Mouse (Mus musculus): ENCODE measurements around the gene Pde8a. TPM values are rescaled to one million over a fixed set of nuclear protein-coding genes. Genes with fewer than 3 reads are reported as not detected.

Pde8a gene
- total and polyA plus RNA-seq, 2 experiments from 2014 or later, result 1.8 to 3.9 TPM

DNA sequence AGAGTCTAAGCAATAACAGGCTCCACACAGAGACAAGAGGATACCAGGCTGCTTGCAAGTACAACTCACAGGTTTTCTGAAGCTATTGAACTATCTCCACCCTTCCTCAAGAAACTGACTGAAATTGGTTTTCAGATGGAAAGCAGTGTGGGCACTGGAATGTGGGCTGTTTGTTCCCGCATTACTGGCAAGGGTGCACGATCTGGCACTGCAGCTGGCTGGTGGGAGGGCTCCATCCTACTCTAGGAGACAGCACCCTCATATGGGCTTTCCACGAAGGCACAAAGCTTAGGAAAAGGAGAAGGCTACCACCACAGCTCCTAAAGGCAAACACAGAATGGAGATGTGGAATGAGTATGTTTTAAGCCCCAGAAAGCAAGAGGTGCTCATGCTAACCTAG is 156.3 kb downstream of the Pde8a start:
- H3K27ac ChIP-seq (ENCODE audit: low read depth, low read length), result no peak overlapping the region
- no peak overlapping the region for H3K4me3 ChIP-seq (ENCODE audit: low read depth, low read length)
- no peak for DNase-seq (ENCODE audit: low spot score)
- H3K9ac ChIP-seq (replicated peaks; ENCODE audit: low read length, poor library complexity, severe bottlenecking), result no peak overlapping the region
- no peaks in the 10 kb centered on the region; the same call in 1 of the 2 replicates for H3K4me1 ChIP-seq (ENCODE audit: insufficient read depth, low read length)
- no peak for TF ChIP-seq CTCF (IDR thresholded peaks at IDR 0.05)
- H3K4me2 ChIP-seq (ENCODE audit: low read depth, low read length, poor library complexity, severe bottlenecking), result no peak overlapping the region
- 62% methylated on average over 3 of the region's 3 CpGs for WGBS
- no peaks in the 10 kb centered on the region for H3K9me3 ChIP-seq (ENCODE audit: low read length)
- H3K27me3 ChIP-seq (ENCODE audit: insufficient read depth, low read length), result no peaks in the 10 kb centered on the region
- no peaks in the 10 kb centered on the region for H3K36me3 ChIP-seq (ENCODE audit: insufficient read depth, low read length)
- ATAC-seq (ENCODE audit: low FRiP score), result no peak

DNA sequence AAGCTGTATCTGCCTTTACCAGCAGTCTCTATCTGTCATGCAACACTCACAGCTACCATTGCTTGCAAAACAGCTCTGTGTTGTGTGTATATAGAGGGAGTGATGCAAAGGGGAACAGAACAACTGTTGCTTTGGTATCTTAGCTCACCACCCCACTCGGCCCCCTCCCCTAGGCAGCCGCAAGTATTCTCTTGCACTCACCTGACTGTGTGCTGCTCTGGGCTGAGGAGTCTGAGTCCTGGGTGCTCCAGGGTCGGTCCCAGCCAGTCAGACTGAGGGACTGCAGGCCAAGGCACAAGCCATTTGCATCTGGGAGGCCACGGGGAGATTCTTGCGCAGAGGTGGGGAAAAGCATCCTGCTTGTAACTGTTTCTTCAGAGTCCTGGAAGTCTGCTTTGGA is 158.4 kb downstream of the Pde8a start:
- Histone ChIP-seq H3K9me3 (ENCODE audit: low read length) (no peaks in the 10 kb centered on the region), H3K4me2 (ENCODE audit: low read depth, low read length, poor library complexity, severe bottlenecking) (peak overlapping the region; percentile 67), H3K27ac (ENCODE audit: low read depth, low read length) (no peak overlapping the region), H3K27me3 (ENCODE audit: insufficient read depth, low read length) (no peaks in the 10 kb centered on the region), H3K4me3 (ENCODE audit: low read depth, low read length) (peak overlapping the region; percentile 32), H3K36me3 (ENCODE audit: insufficient read depth, low read length) (no peaks in the 10 kb centered on the region), H3K4me1 (ENCODE audit: insufficient read depth, low read length) (no peaks in the 10 kb centered on the region; the same call in 1 of the 2 replicates), H3K9ac (replicated peaks; ENCODE audit: low read length, poor library complexity, severe bottlenecking) (peak overlapping the region; percentile 6; the same call in 1 of the 2 replicates)
- 0 out of 2 replicates have a peak, but pooled peaks have one; percentile 67 for ATAC-seq (ENCODE audit: low FRiP score)
- DNase-seq (ENCODE audit: low spot score), result no peak
- 18% methylated on average over 5 of the region's 5 CpGs for WGBS
- TF ChIP-seq CTCF (IDR thresholded peaks at IDR 0.05), result no peak

DNA sequence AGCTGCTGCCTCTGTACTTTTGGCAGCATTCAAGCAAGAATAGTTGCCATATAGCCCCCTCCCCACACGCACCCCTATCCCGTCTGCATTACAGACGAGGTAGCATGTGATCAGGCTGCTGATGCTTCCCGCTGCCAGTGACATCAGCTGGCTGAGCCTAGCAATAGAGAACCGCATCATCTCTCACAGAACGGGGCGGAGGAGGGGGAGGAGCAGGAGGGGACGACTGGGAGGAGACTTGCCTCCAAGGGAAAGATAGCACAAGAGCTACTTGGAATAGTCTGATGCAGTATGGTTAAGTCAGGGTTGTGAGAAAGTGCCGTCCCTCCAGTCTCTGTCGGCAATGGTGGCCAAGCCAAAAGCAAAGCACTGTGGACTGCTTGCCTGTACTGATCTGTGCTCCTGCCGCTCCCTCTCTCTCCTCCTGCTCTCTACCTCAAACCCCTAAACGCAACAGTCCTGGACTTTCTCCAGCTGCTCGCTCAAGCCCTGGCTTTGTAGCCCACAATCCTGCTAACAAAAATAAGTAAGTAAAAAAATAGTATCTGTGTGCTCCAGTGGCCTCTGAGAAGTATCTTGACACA is 159.0 kb downstream of the Pde8a start:
- Histone ChIP-seq H3K27ac (ENCODE audit: low read depth, low read length) (no peak overlapping the region), H3K9ac (replicated peaks; ENCODE audit: low read length, poor library complexity, severe bottlenecking) (peak overlapping the region; percentile 6; the same call in 1 of the 2 replicates), H3K36me3 (ENCODE audit: insufficient read depth, low read length) (no peaks in the 10 kb centered on the region), H3K4me2 (ENCODE audit: low read depth, low read length, poor library complexity, severe bottlenecking) (peak overlapping the region; percentile 67), H3K9me3 (ENCODE audit: low read length) (no peaks in the 10 kb centered on the region), H3K27me3 (ENCODE audit: insufficient read depth, low read length) (no peaks in the 10 kb centered on the region), H3K4me1 (ENCODE audit: insufficient read depth, low read length) (no peaks in the 10 kb centered on the region; the same call in 1 of the 2 replicates), H3K4me3 (ENCODE audit: low read depth, low read length) (peak overlapping the region; percentile 32)
- no peak for TF ChIP-seq CTCF (IDR thresholded peaks at IDR 0.05)
- DNase-seq (ENCODE audit: low spot score) (peak; percentile 79), ATAC-seq (ENCODE audit: low FRiP score) (peak; percentile 92)
- 2% methylated on average over 13 of the region's 13 CpGs for WGBS

DNA sequence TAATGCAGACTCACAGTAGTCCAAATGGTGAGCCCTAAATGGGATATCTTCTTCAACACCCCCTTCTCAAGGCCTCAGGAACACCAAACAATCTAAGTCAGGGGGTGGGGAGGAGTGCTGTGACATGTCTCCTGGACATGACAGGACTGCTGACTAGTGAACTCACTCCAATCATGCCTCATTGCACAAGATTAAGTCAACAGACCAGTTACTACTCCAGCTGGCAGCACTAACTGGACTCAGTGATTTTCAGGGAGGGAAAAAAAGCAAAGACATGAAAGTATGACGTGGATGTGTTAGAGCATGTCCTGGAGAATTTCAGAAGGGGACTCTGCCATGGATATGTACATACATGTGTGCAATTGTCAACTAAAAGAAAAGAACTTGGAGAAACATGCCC is 166.0 kb downstream of the Pde8a start:
- Histone ChIP-seq H3K9me3 (ENCODE audit: low read length) (no peaks in the 10 kb centered on the region), H3K4me3 (ENCODE audit: low read depth, low read length) (no peak overlapping the region), H3K4me2 (ENCODE audit: low read depth, low read length, poor library complexity, severe bottlenecking) (no peak overlapping the region), H3K4me1 (ENCODE audit: insufficient read depth, low read length) (no peaks in the 10 kb centered on the region), H3K27ac (ENCODE audit: low read depth, low read length) (no peak overlapping the region), H3K27me3 (ENCODE audit: insufficient read depth, low read length) (no peaks in the 10 kb centered on the region), H3K36me3 (ENCODE audit: insufficient read depth, low read length) (no peaks in the 10 kb centered on the region), H3K9ac (replicated peaks; ENCODE audit: low read length, poor library complexity, severe bottlenecking) (no peak overlapping the region)
- DNase-seq (ENCODE audit: low spot score) (no peak), ATAC-seq (ENCODE audit: low FRiP score) (no peak)
- TF ChIP-seq CTCF (IDR thresholded peaks at IDR 0.05), result no peak
- WGBS, result 83% methylated on average over 1 of the region's 1 CpGs

Other genes starting within 250 kb of the Pde8a start
- 22.4 and 25.6 TPM in 2 replicates for gene Zfp592, start 219.9 kb upstream of the Pde8a start, total RNA-seq (2014; rRNA removed)
- 4.4 TPM in 2 replicates for gene Zfp592, start 219.9 kb upstream of the Pde8a start, polyA plus RNA-seq (2015; fragmentation: Nextera tagmentation; extraction: Ambion mirVana)
- gene Alpk3, start 156.0 kb upstream of the Pde8a start, total RNA-seq (2014; rRNA removed), result 0.16 and 0.33 TPM in 2 replicates
- 0.16 and 0.26 TPM in 2 replicates for gene Alpk3, start 156.0 kb upstream of the Pde8a start, polyA plus RNA-seq (2015; fragmentation: Nextera tagmentation; extraction: Ambion mirVana)
- 0.14 and 0.33 TPM in 2 replicates for gene Slc28a1, start 98.8 kb upstream of the Pde8a start, total RNA-seq (2014; rRNA removed)
- 0.06 and 0.10 TPM in 2 replicates for gene Slc28a1, start 98.8 kb upstream of the Pde8a start, polyA plus RNA-seq (2015; fragmentation: Nextera tagmentation; extraction: Ambion mirVana)
- 630 and 662 TPM in 2 replicates for gene Rps17, start 131.7 kb downstream of the Pde8a start, total RNA-seq (2014; rRNA removed)
- 642 and 710 TPM in 2 replicates for gene Rps17, start 131.7 kb downstream of the Pde8a start, polyA plus RNA-seq (2015; fragmentation: Nextera tagmentation; extraction: Ambion mirVana)
- gene Cpeb1, start 241.9 kb downstream of the Pde8a start, total RNA-seq (2014; rRNA removed), result 10.0 and 11.7 TPM in 2 replicates
- 7.3 and 8.5 TPM in 2 replicates for gene Cpeb1, start 241.9 kb downstream of the Pde8a start, polyA plus RNA-seq (2015; fragmentation: Nextera tagmentation; extraction: Ambion mirVana)